Mouse (Mus musculus) neural tube, embryonic 10.5 days (tissue): ENCODE data around the gene Cox8c.

Source experiments
- DNase-seq: peaks from one replicate; pipeline ENCODE4 v3.0.0-alpha.2; 2017; ENCODE audit warnings: low spot score; ENCODE audit errors: extremely low spot score

The Cox8c gene

DNA sequence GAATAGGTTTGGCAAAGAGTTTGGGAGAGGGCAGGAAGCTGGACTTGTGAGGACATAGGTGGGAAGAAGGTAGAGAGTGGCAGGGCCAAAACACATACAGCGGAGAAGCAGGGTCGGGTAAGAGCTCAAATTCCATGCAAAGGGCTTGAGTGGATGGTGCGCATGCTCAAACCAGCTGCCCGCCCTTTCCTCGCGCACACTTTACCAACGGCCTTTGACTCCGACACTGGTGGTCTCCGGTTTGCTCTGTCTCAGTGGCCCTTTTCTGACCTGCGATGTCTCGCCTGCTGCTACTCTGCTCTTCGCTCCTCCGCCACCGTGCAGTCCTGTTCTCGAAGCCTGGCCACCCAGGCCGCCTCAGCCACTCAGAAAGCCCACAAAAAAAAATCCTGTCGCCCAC, at the start of gene Cox8c:
Cox8c (plus strand) TSS at position 226 of the 400 bp plus-strand sequence.
- no peak for DNase-seq

- no peak for DNase-seq
Observed at GRCm38 (mm10) chr12:102860806-102861205, 38.3 kb upstream of the Cox8c start.

DNA sequence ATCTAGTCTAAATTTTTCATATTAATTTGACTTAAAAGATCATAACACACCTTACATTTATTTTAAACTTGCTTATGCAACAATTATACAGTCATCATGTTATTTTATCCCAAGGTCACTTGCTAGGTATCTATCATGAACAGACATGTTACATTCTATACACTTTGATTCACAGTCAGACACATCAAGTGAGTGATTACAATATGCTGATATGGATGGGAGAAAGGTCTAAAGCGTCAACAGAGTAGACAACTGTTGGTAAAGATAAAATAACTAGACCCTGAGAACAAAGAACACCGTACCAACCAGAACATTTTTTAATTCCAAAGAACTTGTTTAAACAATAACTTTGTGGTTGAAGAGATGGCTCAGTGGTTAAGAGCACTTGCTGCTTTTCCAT, 29.3 kb upstream of the Cox8c start:
- DNase-seq, result no peak

GRCm38 (mm10) chr12:102870527-102870926, 28.6 kb upstream of the Cox8c start:
- DNase-seq, result no peak

- DNase-seq, result peak; percentile 65
Observed at GRCm38 (mm10) chr12:102877301-102878030, 21.6 kb upstream of the Cox8c start.

DNA sequence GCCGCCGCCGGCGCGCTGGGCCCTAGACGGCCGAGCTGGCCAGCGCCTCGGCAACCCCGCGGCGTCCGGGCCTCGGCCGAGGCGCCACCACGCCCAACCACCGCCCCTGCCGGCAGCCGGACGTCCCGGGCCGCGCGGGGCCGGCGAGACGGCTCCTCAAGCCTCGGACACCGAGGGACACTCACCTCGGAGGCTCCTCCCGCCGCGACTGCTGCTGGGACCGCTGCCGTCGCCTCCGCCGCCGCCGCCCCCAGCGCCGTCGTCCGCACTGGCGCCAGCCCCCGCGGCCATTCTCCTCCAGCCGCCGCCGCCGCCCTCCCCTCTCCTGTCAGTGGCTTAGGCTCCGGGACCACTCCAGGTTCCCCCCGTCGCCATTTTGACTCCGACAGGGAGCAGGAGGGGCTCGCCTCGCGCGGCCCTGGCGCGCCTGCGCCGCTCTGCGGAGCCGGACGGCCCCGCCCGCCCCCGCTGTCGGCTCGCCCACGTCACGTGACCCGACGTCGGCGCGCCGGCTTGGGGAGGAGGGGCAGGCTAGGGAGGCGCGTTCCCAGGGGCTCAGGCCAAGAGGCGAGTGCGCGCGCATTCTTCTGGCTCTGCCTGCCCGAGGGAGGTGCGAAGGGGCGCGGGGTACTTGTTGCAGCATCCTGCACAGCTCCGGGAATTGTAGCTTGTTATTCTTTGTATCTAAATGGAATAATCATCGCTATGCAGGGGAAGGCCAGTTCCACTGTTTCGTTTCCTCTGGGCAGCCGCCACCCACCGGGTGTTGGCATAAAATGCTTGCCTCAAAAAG, 20.9 kb upstream of the Cox8c start, which contains the start of gene Btbd7:
Btbd7 (minus strand) TSS at position 441 of the 793 bp plus-strand sequence.
- peak; percentile 97 for DNase-seq

- peak; percentile 25 for DNase-seq
Observed at GRCm38 (mm10) chr12:102878901-102879300, 20.2 kb upstream of the Cox8c start.

DNA sequence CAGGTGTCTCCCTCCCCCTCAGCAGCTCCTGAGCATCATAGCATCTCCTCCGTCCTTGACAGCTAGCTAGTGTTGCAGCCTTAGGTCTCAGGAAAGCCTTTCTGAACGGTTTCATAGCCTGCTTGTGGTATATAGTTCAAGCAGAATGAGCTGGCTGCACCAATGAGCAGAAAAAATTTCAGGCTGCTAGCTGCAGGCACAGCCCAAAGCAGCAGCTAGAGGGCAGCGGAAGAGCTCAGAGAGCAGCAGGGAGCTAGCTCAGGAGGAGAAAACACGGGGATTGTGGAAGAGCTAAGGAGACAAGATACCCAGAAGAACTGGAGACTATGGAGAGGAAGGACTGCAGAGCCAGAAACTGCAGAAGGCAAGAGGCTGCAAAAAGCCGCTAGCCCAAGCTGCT, 13.4 kb upstream of the Cox8c start:
- no peak for DNase-seq

- no peak for DNase-seq
Observed at GRCm38 (mm10) chr12:102887366-102887765, 11.8 kb upstream of the Cox8c start.

GRCm38 (mm10) chr12:102888568-102888967, 10.5 kb upstream of the Cox8c start:
- no peak for DNase-seq

GRCm38 (mm10) chr12:102908191-102908590, 9.1 kb downstream of the Cox8c start:
- no peak for DNase-seq

DNA sequence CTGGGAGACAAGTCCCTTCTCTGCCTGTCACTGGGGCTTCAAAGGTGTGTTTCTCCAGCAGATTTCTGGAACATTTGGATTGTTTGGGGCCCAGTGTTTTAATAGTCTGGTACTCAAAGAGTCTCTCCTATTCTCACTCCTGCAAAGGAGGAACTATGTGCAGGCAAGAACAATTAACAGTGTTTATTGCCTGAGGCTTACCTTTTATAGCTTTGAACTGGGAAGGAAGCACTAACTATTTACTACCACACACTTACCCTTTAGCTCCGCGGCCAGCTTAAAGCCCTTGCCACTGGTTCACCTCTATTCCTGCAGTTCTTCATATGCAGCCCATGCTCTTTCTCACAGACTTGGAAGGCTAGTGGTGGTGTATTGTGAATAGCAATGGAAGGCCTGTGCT, 17.0 kb downstream of the Cox8c start:
- no peak for DNase-seq

DNA sequence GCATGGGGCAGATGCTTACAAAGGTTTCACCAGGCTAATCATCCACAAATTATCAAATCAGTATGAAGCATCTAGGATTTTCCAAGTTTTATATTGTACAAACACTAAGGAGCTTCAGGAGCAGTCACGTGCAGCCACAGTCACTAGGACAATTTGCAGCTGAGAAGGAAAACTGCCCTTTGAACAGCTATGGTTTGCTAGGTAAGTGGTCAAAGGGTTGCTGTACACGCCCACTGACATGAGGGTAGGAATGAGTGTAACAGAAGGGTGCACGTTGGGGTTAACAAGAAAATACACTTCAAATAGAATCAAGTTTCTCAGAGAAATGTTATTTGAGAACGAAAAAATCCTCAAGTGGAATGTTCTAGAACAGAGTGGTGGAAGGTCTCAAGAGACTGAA, 30.6 kb downstream of the Cox8c start:
- no peak for DNase-seq

DNA sequence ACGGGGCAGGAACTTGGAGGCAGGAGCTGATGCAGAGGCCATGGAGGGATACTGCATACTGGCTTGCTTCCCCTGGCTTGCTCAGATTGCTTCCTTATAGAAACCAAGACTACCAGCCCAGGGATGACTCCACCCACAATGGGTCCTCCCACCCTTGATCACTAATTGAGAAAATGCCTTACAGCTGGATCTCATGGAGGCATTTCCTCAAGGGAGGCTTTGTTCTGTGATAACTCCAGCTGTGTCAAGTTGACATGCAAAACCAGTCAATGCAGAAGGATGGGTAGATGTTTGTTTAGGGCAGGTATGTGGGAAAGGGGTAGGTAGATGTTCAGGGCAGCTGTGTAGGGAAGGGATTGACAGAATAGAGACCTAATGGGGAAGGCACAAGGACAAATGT, 31.2 kb downstream of the Cox8c start:
- no peak for DNase-seq

- no peak for DNase-seq
Observed at GRCm38 (mm10) chr12:102930789-102931188, 31.7 kb downstream of the Cox8c start.

GRCm38 (mm10) chr12:102935892-102936291, 36.8 kb downstream of the Cox8c start:
- no peak for DNase-seq

- DNase-seq, result no peak
Observed at GRCm38 (mm10) chr12:102945571-102945970, 46.5 kb downstream of the Cox8c start.

- DNase-seq, result no peak
Observed at GRCm38 (mm10) chr12:102947826-102948225, 48.7 kb downstream of the Cox8c start.

GRCm38 (mm10) chr12:102948778-102949394, 49.8 kb downstream of the Cox8c start, which contains the start of gene Unc79:
TSS of gene Unc79 (plus strand) at chr12:102948859.
- DNase-seq, result peak; percentile 65

DNA sequence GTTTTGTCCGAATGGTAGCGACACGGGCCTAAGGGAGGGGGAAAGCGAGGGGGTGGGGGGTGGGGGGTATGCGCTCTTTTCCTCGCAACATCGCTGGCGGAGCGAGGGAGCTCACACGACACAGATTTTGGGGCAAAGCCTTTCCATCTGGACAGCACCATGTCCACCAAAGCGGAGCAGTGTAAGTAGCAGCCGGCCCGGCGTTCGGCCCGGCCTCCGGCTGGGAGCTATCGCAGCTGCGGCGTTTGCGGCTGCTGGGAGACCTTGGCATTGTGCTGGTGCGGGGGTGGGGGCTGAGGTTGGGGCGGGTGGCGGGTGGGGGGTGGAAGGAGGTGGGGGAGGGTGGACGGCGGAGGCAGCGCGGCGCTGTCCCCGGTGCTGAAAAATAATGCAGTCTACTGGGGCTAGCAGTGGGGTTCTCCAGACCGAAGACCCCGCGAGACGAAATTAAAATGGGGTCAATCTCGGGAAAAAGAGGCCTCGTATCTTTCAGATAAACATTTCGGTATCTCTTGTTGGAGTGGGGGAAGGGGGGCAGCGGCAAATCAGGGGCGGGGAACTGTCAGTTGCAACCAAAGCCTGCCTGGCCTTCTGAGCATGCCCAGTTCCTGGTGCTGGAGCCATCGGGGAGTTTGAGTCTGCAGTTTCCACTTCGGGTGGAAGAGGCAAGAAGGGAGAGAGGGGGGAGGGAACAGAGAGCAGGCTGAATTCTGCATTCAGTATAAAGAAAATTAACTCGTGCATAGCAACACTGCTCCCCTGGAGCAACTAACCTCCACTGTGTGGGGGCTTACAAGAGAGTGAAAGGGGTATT, 50.5 kb downstream of the Cox8c start:
- peak; percentile 77 for DNase-seq
